Mouse (Mus musculus) megakaryocyte, embryonic 14.5 days (primary cell): ENCODE results near the gene Nup214.

ENCODE experiments used
- FLI1 ChIP-seq: IDR thresholded peaks from 2 replicates; pipeline ENCODE4 v1.6.1; 2012; ENCODE audit warnings: low read length, inconsistent platforms, mixed read lengths
- GATA1 ChIP-seq: IDR thresholded peaks from 3 replicates; pipeline ENCODE4 v1.6.1; 2012; ENCODE audit warnings: mixed read lengths, low read length, inconsistent platforms, borderline replicate concordance

- no peak for TF ChIP-seq GATA1
- TF ChIP-seq FLI1: no peak
These were observed 50.1 kb downstream of the Nup214 start for GRCm38 (mm10) chr2:32024372-32024771.
